Mouse (Mus musculus): ENCODE measurements around the gene Fmo2. TPM values are rescaled to one million over a fixed set of nuclear protein-coding genes. Genes with fewer than 3 reads are reported as not detected.

Fmo2 gene
- polyA plus RNA-seq, 1 experiment = not detected

GRCm38 (mm10) chr1:162901879-162902278, 3.4 kb upstream of the Fmo2 start:
- Histone ChIP-seq H3K27ac (ENCODE audit: insufficient read depth, low read depth, low read length) (no peak overlapping the region), H3K4me1 (ENCODE audit: control insufficient read depth, insufficient read depth, low read length) (no peaks in the 10 kb centered on the region), H3K4me3 (ENCODE audit: insufficient read depth, low read depth, low read length) (no peak overlapping the region)
- WGBS = 35% methylated on average over 4 of the region's 4 CpGs
- TF ChIP-seq POLR2A (IDR thresholded peaks at IDR 0.05; ENCODE audit: insufficient read depth, low read depth, low read length) (no peak), CTCF (IDR thresholded peaks at IDR 0.05; ENCODE audit: insufficient read depth, low read depth, low read length) (no peak)

- 43% methylated on average over 6 of the region's 6 CpGs for WGBS
- no peak overlapping the region for H3K27ac ChIP-seq (ENCODE audit: insufficient read depth, low read depth, low read length)
Observed at GRCm38 (mm10) chr1:162895900-162896299, 2.6 kb downstream of the Fmo2 start.

GRCm38 (mm10) chr1:162893014-162893413, 5.5 kb downstream of the Fmo2 start:
- TF ChIP-seq CTCF (IDR thresholded peaks at IDR 0.05; ENCODE audit: insufficient read depth, low read depth, low read length) (no peak), POLR2A (IDR thresholded peaks at IDR 0.05; ENCODE audit: insufficient read depth, low read depth, low read length) (no peak)
- no peak overlapping the region for H3K27ac ChIP-seq (ENCODE audit: insufficient read depth, low read depth, low read length)
- H3K4me1 ChIP-seq (ENCODE audit: control insufficient read depth, insufficient read depth, low read length) = no peaks in the 10 kb centered on the region
- no peak overlapping the region for H3K4me3 ChIP-seq (ENCODE audit: insufficient read depth, low read depth, low read length)
- WGBS = 94% methylated on average over 6 of the region's 6 CpGs

More at GRCm38 (mm10) chr1:162895900-162896299, 2.6 kb downstream of the Fmo2 start:
- no peaks in the 10 kb centered on the region for H3K4me1 ChIP-seq (ENCODE audit: control insufficient read depth, insufficient read depth, low read length)
- H3K4me3 ChIP-seq (ENCODE audit: insufficient read depth, low read depth, low read length) = no peak overlapping the region
- TF ChIP-seq CTCF (IDR thresholded peaks at IDR 0.05; ENCODE audit: insufficient read depth, low read depth, low read length) (no peak), POLR2A (IDR thresholded peaks at IDR 0.05; ENCODE audit: insufficient read depth, low read depth, low read length) (no peak)

GRCm38 (mm10) chr1:162891980-162892451, 6.5 kb downstream of the Fmo2 start:
- TF ChIP-seq CTCF (IDR thresholded peaks at IDR 0.05; ENCODE audit: insufficient read depth, low read depth, low read length) (no peak), POLR2A (IDR thresholded peaks at IDR 0.05; ENCODE audit: insufficient read depth, low read depth, low read length) (no peak)
- WGBS = 57% methylated on average over 6 of the region's 6 CpGs
- Histone ChIP-seq H3K4me1 (ENCODE audit: control insufficient read depth, insufficient read depth, low read length) (no peaks in the 10 kb centered on the region), H3K4me3 (ENCODE audit: insufficient read depth, low read depth, low read length) (no peak overlapping the region), H3K27ac (ENCODE audit: insufficient read depth, low read depth, low read length) (no peak overlapping the region)

- no peak overlapping the region for H3K27ac ChIP-seq (ENCODE audit: insufficient read depth, low read depth, low read length)
- TF ChIP-seq POLR2A (IDR thresholded peaks at IDR 0.05; ENCODE audit: insufficient read depth, low read depth, low read length) = no peak
- TF ChIP-seq CTCF (IDR thresholded peaks at IDR 0.05; ENCODE audit: insufficient read depth, low read depth, low read length) = no peak
- no peaks in the 10 kb centered on the region for H3K4me1 ChIP-seq (ENCODE audit: control insufficient read depth, insufficient read depth, low read length)
- 89% methylated on average over 12 of the region's 12 CpGs for whole genome bisulfite sequencing
- no peak overlapping the region for H3K4me3 ChIP-seq (ENCODE audit: insufficient read depth, low read depth, low read length)
Observed at GRCm38 (mm10) chr1:162888646-162889045, 9.9 kb downstream of the Fmo2 start.

GRCm38 (mm10) chr1:162887644-162888043, 10.9 kb downstream of the Fmo2 start:
- 93% methylated on average over 7 of the region's 7 CpGs for WGBS
- H3K4me1 ChIP-seq (ENCODE audit: control insufficient read depth, insufficient read depth, low read length) = no peaks in the 10 kb centered on the region
- H3K4me3 ChIP-seq (ENCODE audit: insufficient read depth, low read depth, low read length) = no peak overlapping the region
- TF ChIP-seq CTCF (IDR thresholded peaks at IDR 0.05; ENCODE audit: insufficient read depth, low read depth, low read length) = no peak
- TF ChIP-seq POLR2A (IDR thresholded peaks at IDR 0.05; ENCODE audit: insufficient read depth, low read depth, low read length) = no peak
- no peak overlapping the region for H3K27ac ChIP-seq (ENCODE audit: insufficient read depth, low read depth, low read length)

- no peak overlapping the region for H3K27ac ChIP-seq (ENCODE audit: insufficient read depth, low read depth, low read length)
- 84% methylated on average over 11 of the region's 11 CpGs for WGBS
- no peaks in the 10 kb centered on the region for H3K4me1 ChIP-seq (ENCODE audit: control insufficient read depth, insufficient read depth, low read length)
- H3K4me3 ChIP-seq (ENCODE audit: insufficient read depth, low read depth, low read length) = no peak overlapping the region
- TF ChIP-seq CTCF (IDR thresholded peaks at IDR 0.05; ENCODE audit: insufficient read depth, low read depth, low read length) (no peak), POLR2A (IDR thresholded peaks at IDR 0.05; ENCODE audit: insufficient read depth, low read depth, low read length) (no peak)
Observed at GRCm38 (mm10) chr1:162886138-162886816, 12.2 kb downstream of the Fmo2 start.

GRCm38 (mm10) chr1:162882681-162883080, 15.8 kb downstream of the Fmo2 start:
- TF ChIP-seq CTCF (IDR thresholded peaks at IDR 0.05; ENCODE audit: insufficient read depth, low read depth, low read length) (no peak), POLR2A (IDR thresholded peaks at IDR 0.05; ENCODE audit: insufficient read depth, low read depth, low read length) (no peak)

GRCm38 (mm10) chr1:162879595-162880369, 18.7 kb downstream of the Fmo2 start:
- no peaks in the 10 kb centered on the region for H3K4me1 ChIP-seq (ENCODE audit: control insufficient read depth, insufficient read depth, low read length)
- H3K27ac ChIP-seq (ENCODE audit: insufficient read depth, low read depth, low read length) = no peak overlapping the region
- no peak overlapping the region for H3K4me3 ChIP-seq (ENCODE audit: insufficient read depth, low read depth, low read length)
- no peak for TF ChIP-seq POLR2A (IDR thresholded peaks at IDR 0.05; ENCODE audit: insufficient read depth, low read depth, low read length)
- TF ChIP-seq CTCF (IDR thresholded peaks at IDR 0.05; ENCODE audit: insufficient read depth, low read depth, low read length) = no peak
- WGBS = 62% methylated on average over 11 of the region's 11 CpGs

More at GRCm38 (mm10) chr1:162882681-162883080, 15.8 kb downstream of the Fmo2 start:
- Histone ChIP-seq H3K4me1 (ENCODE audit: control insufficient read depth, insufficient read depth, low read length) (no peaks in the 10 kb centered on the region), H3K27ac (ENCODE audit: insufficient read depth, low read depth, low read length) (no peak overlapping the region), H3K4me3 (ENCODE audit: insufficient read depth, low read depth, low read length) (no peak overlapping the region)
- WGBS = 57% methylated on average over 4 of the region's 4 CpGs
